Mouse (Mus musculus): ENCODE measurements around the gene Mpzl3. TPM values are rescaled to one million over a fixed set of nuclear protein-coding genes. Genes with fewer than 3 reads are reported as not detected.
"Not testable (repeated sequence)": the region's sequence is repeated elsewhere in the genome, so short reads cannot be mapped to it uniquely, and the experiment has no call there.

Gene Mpzl3
- total RNA-seq (2021), result 1 to 10 TPM; 1.7 to 2.1 TPM

DNA sequence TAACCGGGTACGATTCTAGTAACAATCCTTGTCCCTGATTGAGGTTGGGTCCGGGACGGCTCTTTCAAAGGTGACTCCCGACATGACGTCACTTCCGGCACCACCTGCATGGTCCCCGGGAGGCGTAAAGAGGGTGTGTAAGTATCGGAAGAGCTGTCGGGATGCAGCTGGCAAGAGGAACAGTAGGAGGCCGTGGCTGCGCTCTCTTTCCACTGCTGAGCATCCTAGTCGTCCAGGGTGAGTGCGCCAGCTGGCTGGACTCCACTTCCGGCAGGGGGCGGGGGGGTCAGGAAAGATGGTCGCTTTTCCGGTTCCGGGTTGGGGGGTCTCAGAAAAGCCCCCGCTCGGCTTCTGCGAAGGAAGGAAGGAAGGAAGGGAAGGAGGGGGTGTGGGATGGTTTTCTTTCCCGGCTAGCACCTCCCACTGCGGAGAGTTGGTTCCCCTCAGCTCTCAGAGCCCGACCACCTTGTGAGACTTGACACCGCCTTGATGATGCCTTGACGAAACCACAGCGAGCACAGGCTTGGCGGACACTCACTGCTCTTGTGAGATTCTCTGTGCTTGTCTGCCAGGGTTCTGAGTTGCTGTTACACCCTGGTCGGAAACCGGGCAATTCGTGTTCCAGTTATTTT, at the start of gene Mpzl3:
TSS of gene Mpzl3 (plus strand) at position 105 of the 632 bp plus-strand sequence.
- intact Hi-C loops (cut with DNase I), result no loop called here
- peak; percentile 94 for DNase-seq

DNA sequence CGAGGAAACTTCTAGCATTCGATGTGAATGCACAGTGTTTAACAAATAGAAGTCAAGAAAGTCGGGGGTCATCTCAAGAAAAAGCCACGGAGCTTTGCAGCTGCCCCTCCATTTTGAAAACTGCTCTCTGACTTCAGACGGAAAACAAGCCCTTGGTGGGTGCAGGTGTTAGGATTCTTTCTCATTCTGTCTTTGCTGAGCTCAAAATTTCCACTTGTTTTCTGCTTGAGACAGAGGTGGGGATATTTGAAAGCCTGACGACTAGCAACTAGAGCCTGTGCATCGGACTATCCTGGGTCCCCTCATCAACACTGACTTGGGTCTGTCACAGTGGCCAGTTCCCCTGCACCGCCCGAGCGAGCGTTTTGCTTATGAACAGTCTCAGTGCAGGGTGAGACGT, 47.6 kb upstream of the Mpzl3 start:
- intact Hi-C loops (cut with DNase I), result no loop called here

DNA sequence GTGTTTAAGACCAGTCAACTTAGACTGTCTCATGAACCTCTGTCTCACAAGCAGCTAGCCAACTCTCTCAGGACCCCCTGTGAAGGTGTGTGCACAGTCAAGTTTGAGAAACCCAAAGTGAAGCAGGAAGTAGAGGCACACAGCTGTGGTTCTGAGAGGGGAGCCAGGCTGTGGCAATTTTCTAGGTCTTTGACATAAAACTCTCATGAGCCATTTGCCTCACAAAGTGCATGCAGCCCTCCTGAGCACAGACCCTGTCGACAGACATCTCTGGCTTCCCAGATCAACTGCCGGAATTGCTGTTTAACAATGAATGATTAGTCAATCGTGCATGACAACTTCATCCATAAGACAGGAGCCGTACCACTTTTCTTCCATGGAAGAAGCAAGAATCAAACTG, 46.6 kb upstream of the Mpzl3 start:
- intact Hi-C loops (cut with DNase I), result no loop called here
- no peak for DNase-seq

More for the DNA sequence above, 47.6 kb upstream of the Mpzl3 start:
- DNase-seq, result no peak

DNA sequence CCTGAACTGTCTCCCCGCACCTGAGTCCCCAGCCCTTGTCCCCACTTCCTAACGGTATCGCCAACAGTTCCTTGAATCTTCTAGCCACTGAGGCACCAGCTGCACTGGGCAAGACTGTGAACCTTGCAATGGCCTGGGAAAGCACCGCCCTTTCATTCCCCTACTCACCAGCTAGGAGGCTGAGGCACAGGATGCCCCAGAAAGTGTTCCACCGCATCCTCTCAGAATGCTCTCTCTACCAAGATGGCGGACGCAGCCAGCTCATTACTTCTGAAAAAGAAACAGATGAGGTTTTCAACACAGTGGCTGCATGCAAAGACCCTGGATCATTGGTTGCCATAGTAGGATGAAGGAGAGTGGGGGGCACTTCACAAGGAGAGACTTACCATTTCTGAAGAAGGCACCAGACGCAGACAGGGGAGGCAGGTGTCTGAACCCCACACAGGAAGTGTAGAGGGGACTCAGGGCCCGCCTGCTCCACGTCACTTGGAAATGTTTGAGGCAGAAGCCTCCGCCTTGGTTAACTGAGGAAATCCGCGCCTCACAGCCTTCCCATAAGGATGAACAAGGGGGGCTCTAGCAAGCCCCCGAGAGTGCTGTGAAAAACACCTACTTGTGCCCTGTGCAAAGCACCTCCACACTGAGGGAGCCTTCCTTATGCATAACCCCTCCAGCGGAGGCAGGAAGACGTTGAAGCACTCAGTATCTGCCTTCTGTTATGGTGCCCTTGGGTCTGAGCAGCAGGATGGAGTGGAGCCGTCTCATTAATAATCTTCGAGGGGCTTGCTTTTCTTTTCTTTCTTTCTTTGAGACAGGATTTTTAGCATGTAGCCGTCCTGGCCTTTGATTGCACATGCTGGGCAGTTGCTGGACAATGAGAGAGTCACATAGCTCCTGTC, 45.6 kb upstream of the Mpzl3 start, which contains the start of gene Cd3e:
TSS of gene Cd3e (minus strand) at position 448 of the 899 bp plus-strand sequence.
- no peak for DNase-seq
- intact Hi-C loops (cut with DNase I), result no loop called here

DNA sequence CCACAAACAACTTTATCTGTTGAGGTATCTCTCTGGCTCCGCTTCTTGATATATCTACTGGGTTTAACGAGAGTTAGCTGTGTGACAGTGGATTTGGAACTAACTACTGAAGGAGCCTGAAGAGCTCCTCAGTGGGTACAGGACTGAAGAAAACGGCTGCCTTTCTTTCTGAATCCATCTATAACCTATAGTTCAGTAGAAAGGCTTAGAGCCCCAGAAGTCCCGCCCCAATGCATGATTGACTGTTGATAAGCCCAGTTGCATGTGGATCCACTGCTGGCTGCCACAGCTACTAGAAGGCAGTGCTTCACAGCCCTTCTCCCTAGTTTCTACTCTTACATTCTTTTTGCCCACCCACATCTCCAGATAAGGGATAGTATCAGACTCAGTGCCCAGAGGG, 44.5 kb upstream of the Mpzl3 start:
- no peak for DNase-seq
- intact Hi-C loops (cut with DNase I), result no loop called here

DNA sequence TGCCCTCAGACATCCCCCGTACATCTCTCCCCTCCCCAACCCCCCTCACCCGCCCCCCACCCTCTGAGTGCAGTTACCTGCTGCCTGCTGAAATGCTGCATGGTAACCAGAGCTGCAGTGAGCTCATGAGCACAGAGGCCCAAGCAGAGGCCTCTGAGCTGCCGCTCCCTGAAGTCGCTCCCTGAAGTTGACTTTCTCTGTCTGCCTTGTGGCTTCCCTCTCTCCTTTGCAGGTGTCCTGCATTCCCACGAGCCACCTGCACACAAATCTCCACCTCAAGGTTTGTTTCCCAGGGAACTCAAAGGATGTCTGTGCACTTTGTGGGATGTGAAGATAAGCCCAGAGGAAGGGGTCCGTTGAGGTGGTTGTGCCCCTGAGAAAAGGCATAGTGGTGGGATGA, 43.7 kb upstream of the Mpzl3 start:
- intact Hi-C loops (cut with DNase I), result no loop called here

DNA sequence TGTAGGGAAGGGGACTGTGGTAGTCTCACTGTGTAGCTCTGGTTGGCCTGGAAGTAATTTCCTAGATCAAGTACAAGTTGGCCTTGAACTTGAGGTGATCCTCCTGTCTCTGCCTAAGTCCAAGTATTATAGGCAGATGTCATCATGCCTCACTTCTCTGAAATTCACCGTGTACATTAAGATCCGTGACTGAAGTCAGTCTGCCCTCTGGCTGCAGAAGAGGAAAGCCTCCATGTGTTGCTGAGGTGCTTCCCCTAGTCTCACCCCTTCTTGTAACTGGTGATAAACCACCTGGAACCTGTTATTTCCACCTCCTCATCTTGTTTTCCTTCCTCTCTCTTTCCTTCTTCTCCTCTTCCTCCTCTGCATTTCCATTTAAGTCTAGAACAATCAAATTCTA, 40.1 kb upstream of the Mpzl3 start:
- intact Hi-C loops (cut with DNase I), result no loop called here
- DNase-seq, result no peak

More for the DNA sequence above, 43.7 kb upstream of the Mpzl3 start:
- no peak for DNase-seq

DNA sequence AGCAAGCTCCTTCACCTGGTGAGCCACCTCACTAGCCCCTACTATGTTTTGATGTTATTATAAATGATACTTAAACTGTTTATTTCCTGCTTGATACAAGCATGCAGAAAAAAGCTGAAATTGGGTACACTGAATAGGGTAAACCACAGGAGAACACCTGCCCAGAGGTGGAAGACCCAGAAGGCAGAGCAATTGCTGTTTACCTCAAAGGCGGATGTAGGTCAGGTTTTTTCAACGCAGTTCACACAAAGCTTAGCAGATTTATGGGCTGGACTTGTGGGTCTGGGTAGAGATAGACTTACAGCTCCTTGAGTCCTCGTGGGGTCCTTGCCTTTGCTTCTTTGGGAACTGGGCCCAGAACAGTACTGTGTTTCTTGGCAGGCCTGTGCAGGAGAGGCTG, 39.1 kb upstream of the Mpzl3 start:
- no peak for DNase-seq
- intact Hi-C loops (cut with DNase I), result no loop called here

DNA sequence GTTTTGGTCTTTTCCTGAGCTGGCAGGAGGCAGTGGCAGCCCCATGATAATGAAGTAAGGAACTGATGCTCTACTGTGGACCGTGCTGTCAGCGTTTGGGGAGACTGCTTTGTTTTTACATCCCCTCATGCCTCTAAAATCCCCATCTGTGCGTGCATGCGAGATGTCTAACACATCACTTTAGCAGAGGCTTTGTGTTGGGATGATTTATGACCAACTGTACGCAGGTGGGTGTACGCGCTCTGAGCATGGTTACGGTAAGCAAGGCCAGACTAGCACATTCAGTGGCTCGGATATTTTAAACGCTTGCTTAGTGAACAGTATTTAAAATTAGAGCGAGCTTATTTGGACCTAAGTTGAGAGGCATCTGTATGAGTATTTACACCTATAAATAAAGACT, 37.0 kb upstream of the Mpzl3 start:
- intact Hi-C loops (cut with DNase I), result no loop called here
- DNase-seq, result no peak

DNA sequence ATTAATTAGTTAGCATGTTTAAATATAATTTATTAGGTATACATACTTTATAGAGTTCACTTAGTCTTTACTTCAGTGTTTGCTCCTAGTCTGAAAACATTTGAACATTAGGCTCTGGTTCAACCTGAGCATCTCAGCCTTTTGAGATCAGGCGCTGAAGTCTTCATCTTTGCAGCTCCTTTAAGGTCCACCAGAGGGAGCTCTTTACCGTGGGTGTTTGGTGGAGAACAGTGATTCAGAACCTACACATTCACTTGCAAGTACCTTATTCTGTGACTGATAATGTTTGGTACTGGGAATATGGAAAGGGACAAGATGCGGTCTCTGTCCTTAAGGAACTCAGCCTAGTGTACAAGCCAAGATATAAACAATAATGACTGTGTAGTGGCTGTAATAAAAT, 32.2 kb upstream of the Mpzl3 start:
- intact Hi-C loops (cut with DNase I), result loop anchor here (10.0 kb wide), 1 partner anchor 122 kb away; no protein-coding TSS in a partner anchor
- peak; percentile 21 for DNase-seq

DNA sequence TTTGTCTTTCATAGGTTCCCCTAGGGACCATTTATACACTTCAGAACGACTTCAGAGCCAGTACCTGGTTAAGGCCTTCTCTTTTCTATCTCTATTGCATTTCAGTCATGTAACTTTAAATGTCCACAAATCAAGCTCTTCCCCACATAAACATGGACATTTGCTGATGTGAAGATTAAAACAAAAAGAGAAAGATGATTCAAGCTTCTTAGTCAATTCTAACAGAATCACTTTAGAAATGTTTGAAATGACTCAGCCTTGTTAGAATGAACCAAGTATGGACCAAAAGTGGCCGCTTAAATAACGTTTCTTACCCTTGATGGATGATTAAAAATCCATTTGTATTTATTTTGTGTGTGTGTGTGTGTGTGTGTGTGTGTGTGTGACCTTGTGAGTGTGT, 31.3 kb upstream of the Mpzl3 start:
- intact Hi-C loops (cut with DNase I), result loop anchor here (10.0 kb wide), 1 partner anchor 121 kb away; no protein-coding TSS in a partner anchor

DNA sequence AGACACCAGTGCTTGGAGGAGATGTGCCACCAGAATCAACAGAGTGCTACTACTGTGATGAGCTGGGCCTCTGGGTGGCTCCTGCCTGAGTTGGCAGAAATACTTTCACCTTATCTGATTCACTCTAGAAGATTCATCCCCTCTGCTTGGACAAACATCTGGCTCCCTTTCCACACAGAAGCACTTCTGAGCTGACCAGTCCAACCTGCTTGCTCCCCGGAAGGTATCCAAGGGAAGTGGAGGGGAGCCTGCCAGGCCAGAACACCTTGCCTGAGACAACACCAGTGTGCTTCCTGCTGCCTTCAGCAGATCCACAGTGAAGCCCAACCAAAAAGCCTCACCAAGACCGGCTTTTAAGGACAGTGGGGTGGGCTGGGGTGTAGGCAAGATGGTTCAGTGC, 30.8 kb upstream of the Mpzl3 start:
- DNase-seq, result no peak
- intact Hi-C loops (cut with DNase I), result loop anchor here (10.0 kb wide), 1 partner anchor 121 kb away; no protein-coding TSS in a partner anchor

More for the DNA sequence above, 31.3 kb upstream of the Mpzl3 start:
- DNase-seq, result no peak

DNA sequence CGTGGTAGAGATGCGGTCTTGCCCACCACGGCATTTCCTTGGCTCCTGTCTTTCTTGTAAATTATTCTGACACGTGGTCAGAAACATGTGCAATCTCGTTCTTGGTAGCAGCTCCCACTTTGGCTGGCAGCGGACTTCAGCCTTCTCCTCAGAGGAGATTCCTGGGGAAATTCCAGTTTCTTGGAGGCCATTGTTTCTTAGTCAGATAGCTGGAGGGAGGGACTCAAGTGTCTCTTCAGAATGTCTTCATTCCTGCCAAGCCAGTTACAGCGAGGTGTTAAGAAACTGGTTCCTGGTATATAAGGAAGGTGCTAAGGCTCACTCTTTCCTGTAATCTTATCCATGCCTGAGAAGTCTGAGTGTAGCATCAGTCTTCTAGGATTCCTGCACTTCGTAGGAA, 27.6 kb upstream of the Mpzl3 start:
- intact Hi-C loops (cut with DNase I), result loop anchor here (10.0 kb wide), 1 partner anchor 117 kb away; no protein-coding TSS in a partner anchor
- no peak for DNase-seq

DNA sequence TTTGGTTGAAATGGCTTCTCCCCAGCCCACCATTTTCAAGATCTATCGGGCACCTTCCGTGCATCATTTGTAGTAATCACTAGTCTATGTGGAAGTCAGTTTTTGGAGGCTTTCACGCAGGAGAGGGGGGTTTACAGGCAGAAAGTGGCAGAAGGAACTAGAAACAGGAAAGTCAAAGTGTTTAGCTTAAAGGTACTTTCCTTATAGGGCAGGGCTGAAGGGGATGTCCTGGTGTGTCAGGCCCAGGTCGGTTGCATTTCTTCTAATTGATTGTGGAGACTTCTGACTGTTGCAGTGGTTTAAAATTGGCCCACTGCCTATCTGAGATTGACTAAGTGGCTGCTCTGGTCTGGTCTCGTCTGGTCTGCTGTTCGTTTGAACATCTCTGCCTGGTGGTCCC, 24.6 kb upstream of the Mpzl3 start:
- intact Hi-C loops (cut with DNase I), result no loop called here
- DNase-seq, result no peak

DNA sequence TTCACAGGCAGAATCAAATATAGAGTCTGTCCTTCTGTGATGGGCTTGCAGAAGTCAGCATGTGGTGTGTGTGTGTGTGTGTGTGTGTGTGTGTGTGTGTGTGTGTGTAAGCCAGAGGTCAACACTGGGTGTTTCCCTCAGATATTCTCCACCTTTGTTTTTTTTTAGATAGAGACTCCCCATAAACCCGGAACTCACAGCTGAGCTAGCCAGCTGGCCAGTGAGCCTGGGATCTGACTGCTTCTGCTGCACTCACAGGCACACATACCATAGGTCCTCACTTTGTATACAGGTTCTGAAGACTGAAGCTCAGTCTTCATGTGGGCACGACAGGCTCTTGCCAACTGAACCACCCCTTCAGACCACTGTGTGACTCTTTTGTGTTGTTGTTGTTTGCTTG, 22.7 kb upstream of the Mpzl3 start:
- intact Hi-C loops (cut with DNase I), result no loop called here
- no peak for DNase-seq

DNA sequence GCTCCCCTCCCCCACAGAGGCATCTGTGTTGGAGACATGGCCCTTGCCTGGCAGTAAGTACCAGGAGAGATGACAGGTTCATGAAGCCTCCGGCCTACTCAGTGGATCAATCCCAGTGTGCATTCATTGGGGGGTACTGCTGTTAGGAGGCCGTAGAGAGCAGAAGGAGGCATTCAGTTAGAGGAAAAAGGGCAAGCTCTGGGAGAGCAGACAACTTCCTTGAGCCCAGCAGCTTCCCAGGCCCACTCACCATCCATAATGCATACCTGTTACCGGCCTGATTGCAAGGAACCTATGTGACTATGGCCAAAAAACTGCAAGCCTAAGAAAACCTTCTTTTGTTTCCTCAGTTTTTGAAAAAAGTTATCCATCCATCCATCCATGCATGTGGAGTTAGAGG, 20.5 kb upstream of the Mpzl3 start:
- DNase-seq, result no peak
- intact Hi-C loops (cut with DNase I), result no loop called here

DNA sequence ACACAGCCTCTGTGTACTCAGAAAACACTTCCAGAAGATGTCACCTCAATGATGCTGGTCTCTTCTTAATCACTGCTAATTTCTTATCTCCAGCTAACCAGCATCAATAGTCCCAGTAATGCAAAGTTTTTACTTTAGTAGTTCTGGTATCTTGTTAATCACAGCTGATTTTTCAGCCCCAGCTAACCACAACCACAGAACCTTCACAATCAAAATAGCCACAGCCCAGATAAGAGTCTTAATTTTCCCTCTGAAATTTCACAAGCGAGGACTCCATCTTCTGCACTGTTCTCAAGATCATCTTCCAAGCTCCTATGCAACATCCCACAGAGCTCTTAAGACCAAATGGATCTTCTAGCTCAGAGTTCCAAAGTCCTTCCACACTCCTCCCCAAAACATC, 17.2 kb upstream of the Mpzl3 start:
- DNase-seq, result not testable (repeated sequence)

DNA sequence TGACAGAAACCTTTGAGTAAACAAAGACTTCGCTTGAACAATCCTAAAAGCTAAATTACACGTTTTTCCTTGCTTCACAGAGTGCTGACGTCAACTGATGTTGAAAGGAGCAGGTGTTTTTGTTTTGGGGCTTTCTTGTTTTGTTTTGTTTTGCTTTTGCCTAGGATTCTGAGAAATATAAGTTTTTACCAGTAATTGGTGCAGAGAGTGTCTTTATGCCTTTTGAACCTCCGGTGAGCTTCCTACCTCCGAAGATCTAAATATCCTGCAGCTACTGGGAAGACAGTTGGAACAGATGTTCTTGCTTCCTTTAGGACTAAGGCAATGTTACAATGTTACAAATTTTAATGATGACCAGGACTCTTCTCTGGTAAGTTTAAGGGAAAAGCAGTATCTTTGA, 15.5 kb upstream of the Mpzl3 start, which contains the start of gene Mpzl2:
TSS of gene Mpzl2 (plus strand) at position 301 of the 400 bp plus-strand sequence.
- intact Hi-C loops (cut with DNase I), result no loop called here
- DNase-seq, result no peak

More for the DNA sequence above, 17.2 kb upstream of the Mpzl3 start:
- intact Hi-C loops (cut with DNase I), result not testable (repeated sequence)

DNA sequence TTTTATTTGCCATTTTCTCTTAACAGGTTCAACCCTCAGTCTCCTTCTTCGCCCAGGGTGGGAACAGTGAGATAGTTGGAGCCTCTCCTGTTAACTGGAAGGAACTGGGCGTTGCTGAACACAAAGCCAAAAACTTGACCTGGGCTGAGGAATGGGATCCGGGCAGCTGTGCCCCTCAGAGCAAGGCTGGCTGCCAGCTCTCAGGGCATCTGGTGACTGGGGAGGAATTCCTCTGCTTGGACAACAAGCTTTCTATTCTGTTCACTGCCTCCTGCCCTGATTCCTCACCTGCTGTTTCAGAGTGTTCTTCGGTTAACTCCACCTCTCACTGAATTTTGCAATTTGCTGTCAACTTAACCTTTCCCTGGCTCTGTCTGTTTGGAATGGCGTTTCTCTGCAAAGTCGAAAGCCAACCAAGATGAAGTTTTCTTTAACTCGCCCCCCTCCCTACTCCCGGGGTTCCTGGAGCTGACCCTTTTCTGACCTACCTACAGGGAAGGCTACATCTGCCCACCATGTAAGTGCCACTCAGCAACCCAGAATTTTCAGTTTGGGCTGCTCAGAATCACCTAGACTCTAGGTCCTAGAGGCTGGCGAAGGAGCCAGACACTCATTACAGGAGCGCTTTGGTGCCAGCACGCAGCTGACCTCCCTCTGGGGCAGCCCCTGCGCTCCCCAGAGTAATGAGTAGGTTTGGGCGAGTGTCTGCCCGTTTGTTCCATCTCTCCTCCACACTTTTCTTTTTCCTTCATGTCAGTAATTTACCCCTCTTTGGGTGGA, 14.7 kb upstream of the Mpzl3 start:
- intact Hi-C loops (cut with DNase I), result no loop called here
- DNase-seq, result no peak

DNA sequence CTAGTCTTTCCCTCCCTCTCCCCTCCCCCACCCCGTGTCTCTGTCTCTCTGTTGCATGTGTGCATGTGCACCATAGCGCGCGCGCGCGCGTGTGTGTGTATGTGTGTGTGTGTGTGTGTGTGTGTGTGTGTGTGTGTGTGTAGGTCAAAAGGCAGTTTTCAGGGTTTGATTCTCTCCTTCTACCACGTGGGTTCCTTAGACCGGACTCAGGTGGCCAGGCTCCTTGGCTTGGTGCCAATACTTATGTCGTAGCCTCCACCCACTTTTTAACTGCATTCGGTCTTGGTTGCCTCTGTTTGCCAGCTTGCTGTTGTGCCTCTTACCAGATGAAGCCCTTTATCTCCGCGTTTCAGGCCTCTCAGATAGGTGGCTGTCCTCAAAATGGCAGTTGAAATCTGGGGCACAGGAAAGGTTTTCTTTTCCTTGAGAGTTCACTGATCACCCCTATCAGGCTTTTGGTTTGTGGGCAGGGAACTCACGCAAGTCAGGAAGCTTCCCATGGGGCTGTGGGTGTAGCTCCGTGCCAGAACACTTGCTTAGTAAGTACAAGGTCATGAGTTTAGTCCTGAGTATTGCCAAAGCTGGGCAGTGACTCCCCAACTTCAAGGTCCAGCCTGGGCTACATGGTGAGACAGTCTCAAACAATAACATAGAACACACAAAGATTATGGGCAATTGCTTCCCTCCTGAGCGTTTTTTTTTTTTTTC, 13.7 kb upstream of the Mpzl3 start:
- no peak for DNase-seq
- intact Hi-C loops (cut with DNase I), result no loop called here

All from left cerebral cortex, postnatal 4 days (tissue).